Mouse (Mus musculus) erythroblast, embryonic 14.5 days (primary cell): ENCODE data around the gene Atxn7.
"Not testable (repeated sequence)": the region's sequence is repeated elsewhere in the genome, so short reads cannot be mapped to it uniquely, and the experiment has no call there.

Experiments used
- GATA1 ChIP-seq: IDR thresholded peaks from 2 replicates; pipeline ENCODE4 v1.6.1; 2012; ENCODE audit warnings: low read length, inconsistent platforms, mixed read lengths
- TAL1 ChIP-seq: IDR thresholded peaks from 3 replicates; pipeline ENCODE4 v1.6.1; 2012; ENCODE audit warnings: low read length, inconsistent platforms, mixed read lengths

- not testable (repeated sequence) for TF ChIP-seq TAL1, GATA1
These were observed 9.1 kb upstream of the Atxn7 start for GRCm38 (mm10) chr14:13952151-13952550.
